Mouse (Mus musculus) mouse embryonic stem cell (cell line): Measurements from ENCODE around the gene Taar8c.

ENCODE experiments used
- in situ Hi-C, 2 experiments: fragments of 300-500 bp; cut with MboI; formaldehyde crosslinking; loops; 1 replicate in 1 of 2; 3 replicates in 1 of 2; pipeline ENCODE4 v1.14.3; 2019 to 2020; ENCODE audit warnings: low sequenced_read_pairs in 2 of 2, low pct_unique_long_range_greater_than_20kb in 1 of 2, mixed read lengths in 1 of 2; ENCODE audit not compliant: unreplicated experiment in 1 of 2

The Taar8c gene

DNA sequence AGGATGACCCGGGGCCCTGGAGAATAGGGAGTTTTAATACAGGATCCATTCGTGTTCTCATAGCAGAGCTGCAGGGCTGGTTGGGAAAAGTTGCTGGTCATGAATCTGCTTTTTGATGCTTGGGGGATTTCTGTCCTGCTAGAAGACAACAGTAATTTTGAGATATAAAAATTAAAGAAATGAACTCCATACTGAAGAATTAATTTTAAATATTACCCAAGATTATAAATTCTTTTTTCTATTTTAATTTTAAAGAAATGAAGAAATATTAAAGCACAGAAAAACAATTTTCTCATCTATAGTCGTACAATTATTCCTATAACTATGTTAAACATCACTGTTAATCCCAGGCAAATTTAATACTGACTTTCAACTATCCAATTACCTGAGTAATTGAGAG lies at the start of gene Taar8c:
Taar8c (minus strand) TSS at position 101 of the 400 bp plus-strand sequence.
- in situ Hi-C loops: loop anchor here in 1 of 2 experiments (10.0 kb wide), 1 partner anchor 287 kb away; no protein-coding TSS in a partner anchor

GRCm38 (mm10) chr10:24150086-24150485 lies 48.4 kb upstream of the Taar8c start:
- in situ Hi-C loops: no loop called here

DNA sequence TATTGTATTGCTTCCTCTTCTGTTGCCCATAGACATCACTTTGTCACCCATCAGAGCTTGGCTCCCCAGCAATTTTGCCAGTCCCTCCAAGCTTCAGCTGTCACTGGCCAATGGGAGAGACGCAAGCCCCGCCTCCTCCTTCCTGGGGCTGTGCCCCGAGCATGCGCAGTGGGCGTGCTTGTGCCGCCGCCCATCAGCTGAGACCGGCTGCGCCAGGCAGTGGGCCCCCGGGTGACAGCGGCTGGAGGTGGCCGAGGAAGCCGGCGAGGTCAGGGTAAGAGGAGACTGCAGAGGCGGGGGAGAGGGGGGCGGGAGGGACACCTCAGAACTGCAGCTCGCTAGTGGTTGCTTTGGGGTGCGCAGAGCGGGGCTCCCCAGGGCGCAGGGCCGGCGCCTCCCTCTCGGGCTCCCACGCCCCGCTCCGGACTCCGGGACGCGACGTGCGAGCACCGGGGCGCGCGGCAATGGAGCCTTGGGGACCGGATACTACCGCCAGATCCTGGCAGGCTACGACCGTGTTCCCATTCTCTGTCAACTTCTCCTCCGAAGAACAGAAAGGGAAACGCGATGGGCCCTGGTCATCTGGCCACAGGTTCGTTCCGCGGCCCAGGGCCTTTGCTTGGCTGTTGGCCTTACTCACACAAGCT lies 47.5 kb upstream of the Taar8c start, which contains the start of gene Stx7:
Stx7 (plus strand) TSS at position 168 of the 647 bp plus-strand sequence.
- in situ Hi-C loops: loop anchor here in 1 of 2 experiments (25.0 kb wide), 1 partner anchor 337 kb away; no protein-coding TSS in a partner anchor

- in situ Hi-C loops: loop anchor here in 1 of 2 experiments (25.0 kb wide), 1 partner anchor 330 kb away; no protein-coding TSS in a partner anchor
These were observed 41.0 kb upstream of the Taar8c start for GRCm38 (mm10) chr10:24142735-24143134.

- in situ Hi-C loops: loop anchor here (10.0 to 25.0 kb wide), 2 partner anchors 154 to 326 kb away; partner anchors contain the start of gene Taar6 (in 1 of the 2)
These were observed 37.0 kb upstream of the Taar8c start for GRCm38 (mm10) chr10:24138623-24139261.

GRCm38 (mm10) chr10:24134071-24134645 lies 32.4 kb upstream of the Taar8c start:
- in situ Hi-C loops: loop anchor here (10.0 to 25.0 kb wide), 2 partner anchors 149 to 322 kb away; partner anchors contain the start of gene Taar6 (in 1 of the 2)

GRCm38 (mm10) chr10:24133132-24133531 lies 31.4 kb upstream of the Taar8c start:
- in situ Hi-C loops: loop anchor here (10.0 to 25.0 kb wide), 2 partner anchors 148 to 321 kb away; partner anchors contain the start of gene Taar6 (in 1 of the 2)

- in situ Hi-C loops: loop anchor here (10.0 to 25.0 kb wide), 2 partner anchors 147 to 320 kb away; partner anchors contain the start of gene Taar6 (in 1 of the 2)
These were observed 30.6 kb upstream of the Taar8c start for GRCm38 (mm10) chr10:24132273-24132672.

DNA sequence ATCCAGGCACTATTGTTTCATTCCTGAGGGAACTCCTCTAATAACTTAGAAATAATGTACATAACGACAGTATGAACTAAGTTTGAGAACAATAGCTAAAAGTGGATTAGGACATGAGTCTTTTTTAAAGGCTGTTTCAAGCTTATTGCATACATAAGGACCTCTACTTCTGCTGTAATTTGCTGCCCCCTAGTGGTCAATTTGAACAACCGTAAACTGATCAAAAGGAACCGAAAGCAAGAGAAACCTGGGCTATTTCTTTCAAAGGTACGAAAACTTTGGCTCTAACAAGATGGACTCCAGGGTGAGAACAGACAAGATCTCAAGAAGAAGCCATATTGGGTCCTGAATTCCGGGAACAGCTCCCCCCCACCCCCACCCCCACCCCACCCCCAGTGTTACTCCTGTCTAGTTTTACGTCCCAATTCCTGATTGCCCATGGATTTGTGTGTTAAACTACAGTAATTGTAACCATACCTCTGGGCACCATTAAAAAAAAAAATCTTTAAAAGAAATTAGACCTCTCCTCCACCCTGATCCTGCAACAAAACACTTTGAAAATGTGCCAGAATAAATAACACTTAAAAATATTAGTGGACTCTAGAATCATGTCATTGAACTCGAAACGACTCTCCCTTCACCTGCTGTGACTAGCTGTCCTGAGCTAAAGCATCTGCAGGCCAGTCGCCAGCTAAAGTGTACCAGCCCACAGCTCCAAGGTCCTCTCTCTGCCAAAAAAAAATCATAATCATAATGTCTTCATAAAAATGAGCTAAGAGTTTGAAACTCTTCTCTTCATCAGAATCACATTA lies 29.9 kb upstream of the Taar8c start:
- in situ Hi-C loops: loop anchor here (10.0 to 25.0 kb wide), 2 partner anchors 147 to 319 kb away; partner anchors contain the start of gene Taar6 (in 1 of the 2)

DNA sequence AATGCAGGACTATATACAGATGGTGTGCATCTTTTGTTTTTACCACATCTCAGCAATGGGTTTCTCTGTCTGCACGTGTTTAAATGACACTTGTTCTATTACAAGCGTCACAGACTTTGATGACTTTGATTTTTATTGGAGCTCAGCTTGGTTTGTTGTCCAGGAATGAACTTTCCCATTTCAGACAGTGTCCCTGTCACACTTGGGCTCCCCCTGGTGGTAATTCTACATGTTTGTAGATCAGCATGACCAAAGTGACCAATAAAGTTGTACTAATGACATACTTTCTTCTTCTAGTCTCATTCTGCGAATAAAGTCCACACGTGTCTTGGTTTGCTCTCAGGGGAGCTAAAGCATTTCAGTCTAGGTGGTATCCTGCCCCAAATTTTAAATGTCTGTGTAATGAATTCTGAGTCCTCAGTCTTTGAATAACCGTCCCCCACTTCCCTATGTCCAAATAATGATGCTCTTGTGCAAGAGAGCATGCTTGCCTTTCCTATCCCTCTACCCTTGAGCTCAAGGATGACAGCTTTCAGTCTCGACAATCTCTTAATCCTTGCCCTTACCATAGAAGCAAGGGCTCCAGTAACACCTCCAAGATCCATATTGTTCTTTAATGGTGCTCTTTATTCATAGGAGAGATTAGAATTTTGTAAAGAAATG lies 9.5 kb upstream of the Taar8c start:
- in situ Hi-C loops: no loop called here

DNA sequence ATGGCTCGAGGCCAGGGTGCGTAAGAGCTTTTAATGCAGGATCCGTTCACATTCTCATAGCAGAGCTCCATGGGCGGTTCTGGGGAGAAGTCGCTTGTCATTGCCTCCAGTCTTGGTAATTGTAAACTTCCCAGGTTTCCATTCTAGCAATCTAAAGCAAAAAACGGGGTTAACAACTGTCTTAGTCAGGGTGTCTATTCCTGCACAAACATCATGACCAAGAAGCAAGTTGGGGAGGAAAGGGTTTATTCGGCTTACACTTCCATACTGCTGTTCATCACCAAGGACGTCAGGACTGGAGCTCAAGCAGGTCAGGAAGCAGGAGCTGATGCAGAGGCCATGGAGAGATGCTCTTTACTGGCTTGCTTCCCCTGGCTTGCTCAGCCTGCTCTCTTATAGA lies 7.7 kb upstream of the Taar8c start, which contains the start of gene Taar9:
Taar9 (minus strand) TSS at position 101 of the 400 bp plus-strand sequence.
- in situ Hi-C loops: loop anchor here in 1 of 2 experiments (10.0 kb wide), 1 partner anchor 295 kb away; no protein-coding TSS in a partner anchor

DNA sequence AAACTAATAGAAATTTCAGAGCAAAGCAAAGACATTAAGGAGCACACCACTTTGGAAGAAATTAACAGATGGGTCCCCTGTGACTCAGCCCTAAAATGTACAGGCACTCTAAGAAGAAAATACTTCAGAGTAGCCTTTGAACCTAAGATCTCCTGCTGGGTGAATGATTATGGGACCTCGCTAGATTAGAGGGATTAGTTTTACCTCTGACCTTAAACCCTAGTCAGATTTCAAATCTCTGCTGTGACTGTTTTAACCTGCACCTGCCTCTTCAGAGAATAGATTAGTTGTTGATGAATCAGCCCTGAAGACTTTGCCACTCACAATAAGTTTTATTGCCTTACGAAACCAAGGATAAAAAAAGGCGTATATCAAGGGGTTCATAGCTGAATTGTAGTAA lies 6.5 kb upstream of the Taar8c start:
- in situ Hi-C loops: loop anchor here in 1 of 2 experiments (10.0 kb wide), 1 partner anchor 293 kb away; no protein-coding TSS in a partner anchor

DNA sequence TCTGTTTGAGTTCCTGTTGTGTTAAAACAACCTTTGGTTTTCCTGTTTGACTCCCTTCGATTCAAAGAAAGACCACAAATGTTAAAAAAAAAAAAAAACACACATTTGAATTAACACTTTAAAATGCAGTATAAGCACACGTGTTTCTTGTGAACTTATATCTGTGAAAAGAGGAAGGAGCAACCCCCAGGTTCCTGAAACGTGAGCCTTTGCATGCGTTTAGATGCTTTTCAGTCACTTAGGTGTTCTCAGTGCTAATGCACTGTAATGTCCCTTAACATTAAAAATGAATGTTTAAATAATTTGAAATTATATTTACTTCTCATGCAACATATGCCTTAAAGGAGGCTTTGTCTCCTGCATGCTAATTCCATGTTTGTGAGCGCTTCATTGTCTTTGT lies 6.0 kb upstream of the Taar8c start:
- in situ Hi-C loops: loop anchor here in 1 of 2 experiments (10.0 kb wide), 1 partner anchor 293 kb away; no protein-coding TSS in a partner anchor

DNA sequence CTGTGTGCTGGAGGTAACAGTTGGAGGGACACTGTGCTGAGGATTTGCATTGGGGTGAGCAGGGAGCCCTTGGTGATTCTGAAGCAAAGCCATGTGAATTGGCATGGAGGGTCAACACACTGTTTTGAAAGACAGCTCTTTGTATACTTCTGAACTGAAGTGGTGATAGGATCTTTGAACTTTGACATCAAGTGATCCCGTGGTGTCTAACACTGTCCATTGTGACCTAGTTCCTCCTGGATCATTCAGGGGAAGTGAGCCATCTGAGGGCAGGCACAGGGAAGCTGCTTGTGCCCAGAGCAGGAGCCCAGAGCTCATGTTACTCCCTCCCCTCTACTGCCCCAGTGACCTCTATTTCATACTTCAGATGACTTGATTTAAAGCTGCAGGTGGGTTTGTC lies 1.6 kb upstream of the Taar8c start:
- in situ Hi-C loops: loop anchor here in 1 of 2 experiments (10.0 kb wide), 1 partner anchor 288 kb away; no protein-coding TSS in a partner anchor

DNA sequence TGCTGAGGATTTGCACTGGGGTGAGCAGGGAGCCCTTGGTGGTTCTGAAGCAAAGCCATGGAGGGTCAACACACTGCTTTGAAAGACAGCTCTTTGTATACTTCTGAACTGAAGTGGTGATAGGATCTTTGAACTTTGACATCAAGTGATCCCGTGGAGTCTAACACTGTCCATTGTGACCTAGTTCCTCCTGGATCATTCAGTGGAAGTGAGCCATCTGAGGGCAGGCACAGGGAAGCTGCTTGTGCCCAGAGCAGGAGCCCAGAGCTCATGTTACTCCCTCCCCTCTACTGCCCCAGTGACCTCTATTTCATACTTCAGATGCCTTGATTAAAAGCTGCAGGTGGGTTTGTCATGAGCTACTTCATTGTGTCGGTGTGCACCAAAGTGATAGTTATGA lies 4.7 kb downstream of the Taar8c start:
- in situ Hi-C loops: loop anchor here in 1 of 2 experiments (25.0 kb wide), 1 partner anchor 110 kb away; the partner anchor contains the start of genes Taar6, Taar7a and Taar7b

GRCm38 (mm10) chr10:24092194-24092593 lies 9.5 kb downstream of the Taar8c start, which contains the start of gene Taar8b:
Gene Taar8b (minus strand): TSS chr10:24092294.
- in situ Hi-C loops: loop anchor here in 1 of 2 experiments (25.0 kb wide), 1 partner anchor 105 kb away; the partner anchor contains the start of genes Taar6, Taar7a and Taar7b

- in situ Hi-C loops: loop anchor here in 1 of 2 experiments (25.0 kb wide), 1 partner anchor 100 kb away; the partner anchor contains the start of genes Taar6, Taar7a and Taar7b
These were observed 14.5 kb downstream of the Taar8c start for GRCm38 (mm10) chr10:24087168-24087567.
